Comparison of ENCODE assay signal across 12 mouse cellular contexts in the genomic region with DNA sequence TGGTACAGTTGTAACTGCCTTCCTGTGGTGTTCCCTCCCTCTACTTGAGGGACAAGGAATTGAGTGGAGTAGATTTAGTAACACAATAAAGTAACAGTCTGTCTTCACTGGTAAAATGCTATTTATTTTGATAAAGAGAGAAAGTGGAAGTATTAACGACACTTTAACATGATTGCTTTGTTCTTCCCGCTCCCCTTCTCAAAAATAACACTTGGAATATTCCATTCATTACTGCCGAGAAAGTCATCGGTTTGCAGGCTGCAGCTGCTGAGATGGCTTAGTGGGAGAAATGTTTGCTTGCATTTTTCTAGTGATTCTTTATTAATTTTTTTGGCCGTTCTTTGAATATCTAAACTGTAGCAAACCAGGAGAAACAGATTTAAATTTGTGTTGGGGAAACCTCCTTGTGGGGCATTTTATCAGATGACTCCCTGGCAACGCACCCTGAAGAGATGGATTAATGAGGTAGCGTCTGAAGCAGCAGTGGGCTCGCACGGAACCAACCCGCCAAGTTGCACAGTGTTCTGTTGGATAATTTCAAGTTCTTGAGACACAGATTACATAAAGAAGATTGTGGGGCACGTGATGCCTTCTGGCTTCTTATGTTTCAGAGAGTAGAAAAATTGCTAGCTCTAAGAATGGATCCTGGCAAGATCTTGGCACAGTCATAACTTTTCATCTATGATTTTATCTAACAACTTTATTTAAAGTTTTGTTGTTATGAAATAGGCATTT. TPM values are rescaled to one million over a fixed set of nuclear protein-coding genes. Genes with fewer than 3 reads are reported as not detected.
DNase-seq lines count a peak whose midpoint lies in the region; ATAC-seq and TF ChIP-seq lines count a peak whose summit lies in the region.
"Had no signal": no experiment of that assay in that cellular context is flagged by ENCODE, and none has a peak within 500 bp of the region (broad histone marks: within the 10 kb centered on the region; RNA-seq: fewer than 3 reads in every experiment).

No protein-coding gene starts in this region.

- H3K79me3 ChIP-seq in C2C12 (ENCODE audit: low read depth): peaks cover 46% of the 10 kb centered on the region

- no peak for DNase-seq in forebrain, embryonic 11.5 days (ENCODE audit: low spot score)
- DNase-seq in lung, postnatal 14 days: peak; percentile 15
- no peak for DNase-seq in kidney, postnatal 4 days
- DNase-seq in limb, embryonic 10.5 days (ENCODE audit: low spot score): no peak
- DNase-seq: kidney, adult 9 months had no signal

- peak overlapping the region; percentile 29 for H3K4me3 ChIP-seq in forebrain, embryonic 15.5 days
- H3K4me3 ChIP-seq in forebrain, embryonic 11.5 days (ENCODE audit: low read depth, low read length): no peak overlapping the region
- no peak overlapping the region for H3K4me3 ChIP-seq in C2C12 (ENCODE audit: insufficient read depth, poor library complexity, severe bottlenecking)
- H3K4me3 ChIP-seq in hindbrain, embryonic 16.5 days (ENCODE audit: low read length): peak overlapping the region; percentile 22
- H3K4me3 ChIP-seq in limb, embryonic 10.5 days: no peak overlapping the region
- H3K4me3 ChIP-seq: embryonic facial prominence, embryonic 12.5 days; megakaryocyte, embryonic 14.5 days had no signal

- peaks cover 89% of the 10 kb centered on the region for H3K79me2 ChIP-seq in C2C12 (ENCODE audit: control insufficient read depth, insufficient read depth)

- no peaks in the 10 kb centered on the region for H3K36me3 ChIP-seq in forebrain, embryonic 15.5 days
- no peaks in the 10 kb centered on the region for H3K36me3 ChIP-seq in forebrain, embryonic 11.5 days (ENCODE audit: control insufficient read depth, insufficient read depth, low read length)
- peaks cover 3% of the 10 kb centered on the region for H3K36me3 ChIP-seq in C2C12 (ENCODE audit: control insufficient read depth, insufficient read depth)
- no peaks in the 10 kb centered on the region for H3K36me3 ChIP-seq in hindbrain, embryonic 16.5 days (ENCODE audit: control insufficient read depth, insufficient read depth, low read length)
- H3K36me3 ChIP-seq in limb, embryonic 10.5 days: peaks cover 4% of the 10 kb centered on the region; the same call in 1 of the 2 replicates
- H3K36me3 ChIP-seq: embryonic facial prominence, embryonic 12.5 days had no signal

- no peaks in the 10 kb centered on the region for H3K27me3 ChIP-seq in forebrain, embryonic 15.5 days
- no peaks in the 10 kb centered on the region for H3K27me3 ChIP-seq in forebrain, embryonic 11.5 days (ENCODE audit: control insufficient read depth, insufficient read depth, low read length)
- no peaks in the 10 kb centered on the region for H3K27me3 ChIP-seq in C2C12 (ENCODE audit: control insufficient read depth, insufficient read depth, insufficient read length)
- H3K27me3 ChIP-seq in hindbrain, embryonic 16.5 days (replicated peaks; ENCODE audit: control insufficient read depth, insufficient read depth, low read length): no peaks in the 10 kb centered on the region
- H3K27me3 ChIP-seq in limb, embryonic 10.5 days (ENCODE audit: low read depth, poor library complexity, severe bottlenecking): no peaks in the 10 kb centered on the region
- H3K27me3 ChIP-seq: CH12.LX; embryonic facial prominence, embryonic 12.5 days; megakaryocyte, embryonic 14.5 days had no signal

- no peaks in the 10 kb centered on the region for H3K9me3 ChIP-seq in forebrain, embryonic 15.5 days
- no peaks in the 10 kb centered on the region for H3K9me3 ChIP-seq in forebrain, embryonic 11.5 days (ENCODE audit: control insufficient read depth, low read length)
- H3K9me3 ChIP-seq in hindbrain, embryonic 16.5 days (ENCODE audit: control insufficient read depth, low read length): no peaks in the 10 kb centered on the region
- H3K9me3 ChIP-seq in limb, embryonic 10.5 days (replicated peaks): no peaks in the 10 kb centered on the region
- H3K9me3 ChIP-seq: embryonic facial prominence, embryonic 12.5 days; megakaryocyte, embryonic 14.5 days had no signal

- H3K4me1 ChIP-seq in forebrain, embryonic 15.5 days: peaks cover 25% of the 10 kb centered on the region
- H3K4me1 ChIP-seq in forebrain, embryonic 11.5 days (replicated peaks; ENCODE audit: control insufficient read depth, insufficient read depth, low read length): no peaks in the 10 kb centered on the region
- H3K4me1 ChIP-seq in hindbrain, embryonic 16.5 days (ENCODE audit: control insufficient read depth, insufficient read depth, low read depth, low read length): peaks cover 5% of the 10 kb centered on the region; the same call in 1 of the 2 replicates
- H3K4me1 ChIP-seq in limb, embryonic 10.5 days: peaks cover 6% of the 10 kb centered on the region

- peak overlapping the region; percentile 38 for H3K4me2 ChIP-seq in forebrain, embryonic 15.5 days (replicated peaks)
- no peak overlapping the region for H3K4me2 ChIP-seq in forebrain, embryonic 11.5 days (ENCODE audit: low read depth, low read length, severe bottlenecking)
- H3K4me2 ChIP-seq in hindbrain, embryonic 16.5 days (ENCODE audit: low read length): peak overlapping the region; percentile 49
- H3K4me2 ChIP-seq: embryonic facial prominence, embryonic 12.5 days had no signal

- H3ac ChIP-seq in C2C12 (ENCODE audit: control insufficient read depth, insufficient read length, low read depth): no peak overlapping the region

- WGBS in forebrain, embryonic 15.5 days: 30% methylated on average over 11 of the region's 11 CpGs
- 73% methylated on average over 11 of the region's 11 CpGs for WGBS in forebrain, embryonic 11.5 days
- WGBS in hindbrain, embryonic 16.5 days: 48% methylated on average over 11 of the region's 11 CpGs
- WGBS in limb, embryonic 10.5 days: 85% methylated on average over 11 of the region's 11 CpGs

- ATAC-seq in forebrain, embryonic 15.5 days (replicated peaks): no peak
- no peak for ATAC-seq in forebrain, embryonic 11.5 days (replicated peaks; ENCODE audit: low FRiP score)
- ATAC-seq in hindbrain, embryonic 16.5 days: no peak
- ATAC-seq in CD4-positive, CD25-positive, alpha-beta regulatory T cell, adult 4 months: no peak

- TF ChIP-seq CTCF in C2C12 (IDR thresholded peaks at IDR 0.05; ENCODE audit: control insufficient read depth, insufficient read depth, insufficient read length): no peak

- H3K27ac ChIP-seq in forebrain, embryonic 15.5 days (replicated peaks): peak overlapping the region; percentile 59
- no peak overlapping the region for H3K27ac ChIP-seq in forebrain, embryonic 11.5 days (ENCODE audit: low read depth, low read length)
- H3K27ac ChIP-seq in hindbrain, embryonic 16.5 days (ENCODE audit: low read depth, low read length): no peak overlapping the region
- no peak overlapping the region for H3K27ac ChIP-seq in limb, embryonic 10.5 days
- H3K27ac ChIP-seq: embryonic facial prominence, embryonic 12.5 days had no signal

- peak overlapping the region; percentile 4; the same call in 1 of the 2 replicates for H3K9ac ChIP-seq in forebrain, embryonic 15.5 days (replicated peaks)
- H3K9ac ChIP-seq in forebrain, embryonic 11.5 days (ENCODE audit: low read length): no peak overlapping the region
- H3K9ac ChIP-seq in hindbrain, embryonic 16.5 days (ENCODE audit: low read depth, low read length): no peak overlapping the region; the same call in 1 of the 2 replicates
- H3K9ac ChIP-seq: embryonic facial prominence, embryonic 12.5 days had no signal

TF ChIP-seq in C2C12, 6 proteins besides CTCF, POLR2A, EP300 and RAD21:
- TF ChIP-seq MAX (IDR thresholded peaks at IDR 0.05) (no peak), USF1 (IDR thresholded peaks at IDR 0.05; ENCODE audit: low read depth) (peak; percentile 30), MYOG (IDR thresholded peaks at IDR 0.05; ENCODE audit: control insufficient read depth, extremely low read depth, insufficient read length) (no peak), MYOD1 (IDR thresholded peaks at IDR 0.05; ENCODE audit: control insufficient read depth, insufficient read length, low read depth) (no peak)

RNA-seq across cellular contexts. Expression of gene Dlg1, which starts 32.2 kb away (rescaled TPM):
- polyA plus RNA-seq in forebrain, embryonic 15.5 days (2015; fragmentation: Nextera tagmentation; extraction: Ambion mirVana): 17.7 and 20.9 TPM in 2 replicates
- 33.1 and 38.5 TPM in 2 replicates for polyA plus RNA-seq in forebrain, embryonic 11.5 days (2014; fragmentation: Nextera tagmentation; extraction: Ambion mirVana)
- polyA plus RNA-seq in C2C12 (2012; fragmentation: generic; extraction: Trizol): 23.2 TPM
- polyA plus RNA-seq in hindbrain, embryonic 16.5 days (2015; fragmentation: Nextera tagmentation; extraction: Ambion mirVana): 12.7 and 13.4 TPM in 2 replicates
- 10 to 100 TPM; 23.9 to 29.4 TPM for polyA plus RNA-seq in CD4-positive, CD25-positive, alpha-beta regulatory T cell, adult 4 months (2017; shearing (Covaris generic))
- polyA plus RNA-seq in limb, embryonic 10.5 days (2016; fragmentation: Nextera tagmentation; extraction: Ambion mirVana): 31.4 and 33.9 TPM in 2 replicates

Comparison
In these comparisons a context has a peak if more than half of its experiments do, and no peak if none do; other contexts are left out.
1. H3K4me3 ChIP-seq: peak in forebrain, embryonic 15.5 days (single experiment) and hindbrain, embryonic 16.5 days (single experiment); none in forebrain, embryonic 11.5 days (single experiment), C2C12 (single experiment) and limb, embryonic 10.5 days (single experiment).